In genomic region chr3:138900571-138901141, GRCm38 (mm10) we compare ENCODE assay signal across 14 mouse cellular contexts.
DNase-seq lines count a peak whose midpoint lies in the region.
"Had no signal": no experiment of that assay in that cellular context is flagged by ENCODE, and none has a peak within 500 bp of the region (broad histone marks: within the 10 kb centered on the region; RNA-seq: fewer than 3 reads in every experiment).

No protein-coding gene starts in this region.

- peak; percentile 52 to 61 for DNase-seq in frontal cortex, postnatal 36 days (ENCODE audit: low spot score in 2 of 2)
- no peak for DNase-seq in frontal cortex, postnatal 14 days (ENCODE audit: low spot score in 2 of 2)
- peak; percentile 26 for DNase-seq in lung, postnatal 10 days
- DNase-seq in lung, postnatal 14 days: no peak
- peak; percentile 78 for DNase-seq in NIH3T3 (ENCODE audit: low read depth)
- peak; percentile 43 for DNase-seq in fibroblast of lung, adult 2 months (ENCODE audit: low read depth)
- DNase-seq in natural killer cell, adult 2 months (ENCODE audit: low spot score in 2 of 2): no peak
- DNase-seq in layer of hippocampus, adult 9-10 months (ENCODE audit: low spot score): no peak
- DNase-seq: cerebellum, adult 2 months; embryo, embryonic 11 days; kidney, postnatal 10 days; liver; lung, adult 2 months; thymus, adult 2 months had no signal

Comparison
In these comparisons a context has a peak if more than half of its experiments do, and no peak if none do; other contexts are left out.
1. DNase-seq: peak in frontal cortex, postnatal 36 days (2 of 2), lung, postnatal 10 days (single experiment), NIH3T3 (single experiment) and fibroblast of lung, adult 2 months (single experiment); none in frontal cortex, postnatal 14 days (0 of 2), lung, postnatal 14 days (single experiment), natural killer cell, adult 2 months (0 of 2) and layer of hippocampus, adult 9-10 months (single experiment).